Mouse (Mus musculus) embryonic facial prominence, embryonic 13.5 days (tissue): ENCODE measurements at regions not wholly inside any gene's neighbourhood (a gene's known extent, or its start where the extent isn't known, plus 50 kb on each side); places are given as distances from the start of the nearest gene placed in this dataset.

Experiments
- ATAC-seq: fragments of 200-750 bp; cut with Nextera tagmentation; 2 replicates; pipeline ENCODE4 v1.8.0; 2017; ENCODE audit warnings: low read depth; ENCODE audit not compliant: insufficient number of reproducible peaks, insufficient read depth, low FRiP score, low TSS enrichment
- H3K27ac ChIP-seq: fragments of 300-500 bp; sonication (generic); 2 replicates; pipeline ENCODE4 v1.5.1; 2015; ENCODE audit warnings: moderate library complexity, mild to moderate bottlenecking, inconsistent platforms
- H3K27me3 ChIP-seq: fragments of 300-500 bp; sonication (generic); 2 replicates; pipeline ENCODE4 v1.6.1; 2015; ENCODE audit warnings: mild to moderate bottlenecking, inconsistent platforms
- H3K36me3 ChIP-seq: fragments of 300-500 bp; sonication (generic); 2 replicates; pipeline ENCODE4 v1.6.1; 2015; ENCODE audit warnings: mild to moderate bottlenecking, inconsistent platforms
- H3K4me1 ChIP-seq: fragments of 300-500 bp; sonication (generic); 2 replicates; pipeline ENCODE4 v1.6.1; 2015; ENCODE audit warnings: inconsistent platforms
- H3K4me2 ChIP-seq: fragments of 300-500 bp; sonication (generic); 2 replicates; pipeline ENCODE4 v1.6.1; 2015; ENCODE audit warnings: moderate library complexity, mild to moderate bottlenecking, inconsistent platforms
- H3K4me3 ChIP-seq: fragments of 300-500 bp; sonication (generic); 2 replicates; pipeline ENCODE4 v1.5.1; 2015; ENCODE audit warnings: mild to moderate bottlenecking, inconsistent platforms
- H3K9ac ChIP-seq: fragments of 300-500 bp; sonication (generic); 2 replicates; pipeline ENCODE4 v1.6.1; 2015; ENCODE audit warnings: mild to moderate bottlenecking, inconsistent platforms
- H3K9me3 ChIP-seq: fragments of 300-500 bp; sonication (generic); 2 replicates; pipeline ENCODE4 v1.6.1; 2016; ENCODE audit warnings: inconsistent platforms
- WGBS: fragments of 180-500 bp; shearing (Covaris S2); methylation state at CpG from one replicate; pipeline ENCODE4 v1.1.7; 2015; ENCODE audit warnings: mixed read lengths; 5-methylcytosine and 5-hydroxymethylcytosine counted together

- H3K4me3 ChIP-seq, result no peak overlapping the region
- H3K27ac ChIP-seq, result no peak overlapping the region
- H3K27me3 ChIP-seq, result no peaks in the 10 kb centered on the region
- H3K9me3 ChIP-seq, result no peaks in the 10 kb centered on the region
- 85% methylated on average over 4 of the region's 4 CpGs for WGBS
- H3K4me1 ChIP-seq, result peaks cover 3% of the 10 kb centered on the region; the same call in 1 of the 2 replicates
- H3K4me2 ChIP-seq, result no peak overlapping the region
- no peak for ATAC-seq
- H3K9ac ChIP-seq, result no peak overlapping the region
- no peaks in the 10 kb centered on the region for H3K36me3 ChIP-seq
These were observed 720.0 kb downstream of the Tns3 start for GRCm38 (mm10) chr11:7944373-7944772.

- H3K9me3 ChIP-seq, result no peaks in the 10 kb centered on the region
- no peak overlapping the region for H3K9ac ChIP-seq
- no peaks in the 10 kb centered on the region for H3K4me1 ChIP-seq
- no peak overlapping the region for H3K4me3 ChIP-seq
- H3K4me2 ChIP-seq, result no peak overlapping the region
- WGBS, result 77% methylated on average over 3 of the region's 3 CpGs
- H3K36me3 ChIP-seq, result no peaks in the 10 kb centered on the region
- H3K27me3 ChIP-seq, result no peaks in the 10 kb centered on the region
- no peak overlapping the region for H3K27ac ChIP-seq
- ATAC-seq, result no peak
These were observed 719.9 kb upstream of the Igfbp3 start for GRCm38 (mm10) chr11:7933611-7934010.

- Histone ChIP-seq H3K4me1 (no peaks in the 10 kb centered on the region), H3K9ac (no peak overlapping the region), H3K9me3 (peaks cover 3% of the 10 kb centered on the region; the same call in 1 of the 2 replicates), H3K36me3 (no peaks in the 10 kb centered on the region), H3K27me3 (no peaks in the 10 kb centered on the region), H3K4me3 (no peak overlapping the region), H3K4me2 (no peak overlapping the region), H3K27ac (no peak overlapping the region)
- ATAC-seq, result no peak
- 92% methylated on average over 5 of the region's 5 CpGs for WGBS
These were observed 718.9 kb upstream of the Igfbp3 start for GRCm38 (mm10) chr11:7932638-7933037.

GRCm38 (mm10) chr11:7931064-7931797 lies 717.5 kb upstream of the Igfbp3 start:
- no peak overlapping the region for H3K4me2 ChIP-seq

GRCm38 (mm10) chr11:7927676-7928075 lies 714.0 kb upstream of the Igfbp3 start:
- peaks cover 5% of the 10 kb centered on the region; the same call in 1 of the 2 replicates for H3K9me3 ChIP-seq
- no peaks in the 10 kb centered on the region for H3K4me1 ChIP-seq
- H3K4me2 ChIP-seq, result no peak overlapping the region
- no peak overlapping the region for H3K9ac ChIP-seq
- no peak overlapping the region for H3K27ac ChIP-seq
- H3K27me3 ChIP-seq, result no peaks in the 10 kb centered on the region
- H3K4me3 ChIP-seq, result no peak overlapping the region
- no peak for ATAC-seq
- no peaks in the 10 kb centered on the region for H3K36me3 ChIP-seq

More at GRCm38 (mm10) chr11:7931064-7931797, 717.5 kb upstream of the Igfbp3 start:
- Histone ChIP-seq H3K4me3 (no peak overlapping the region), H3K36me3 (no peaks in the 10 kb centered on the region), H3K9me3 (peaks cover 5% of the 10 kb centered on the region; the same call in 1 of the 2 replicates), H3K9ac (no peak overlapping the region), H3K27me3 (no peaks in the 10 kb centered on the region), H3K27ac (no peak overlapping the region), H3K4me1 (no peaks in the 10 kb centered on the region)
- ATAC-seq, result no peak
- WGBS, result 79% methylated on average over 3 of the region's 3 CpGs

- Histone ChIP-seq H3K4me1 (no peaks in the 10 kb centered on the region), H3K36me3 (no peaks in the 10 kb centered on the region), H3K9me3 (no peaks in the 10 kb centered on the region), H3K27ac (no peak overlapping the region), H3K4me2 (no peak overlapping the region), H3K4me3 (no peak overlapping the region), H3K9ac (no peak overlapping the region), H3K27me3 (no peaks in the 10 kb centered on the region)
- ATAC-seq, result no peak
- 79% methylated on average over 3 of the region's 3 CpGs for WGBS
These were observed 698.3 kb upstream of the Igfbp3 start for GRCm38 (mm10) chr11:7912036-7912435.

GRCm38 (mm10) chr11:7900266-7900665 lies 686.5 kb upstream of the Igfbp3 start:
- no peaks in the 10 kb centered on the region for H3K4me1 ChIP-seq
- no peaks in the 10 kb centered on the region for H3K36me3 ChIP-seq
- no peak overlapping the region for H3K4me2 ChIP-seq
- no peaks in the 10 kb centered on the region for H3K9me3 ChIP-seq
- no peak for ATAC-seq
- no peak overlapping the region for H3K9ac ChIP-seq
- no peaks in the 10 kb centered on the region for H3K27me3 ChIP-seq
- H3K27ac ChIP-seq, result no peak overlapping the region
- no peak overlapping the region for H3K4me3 ChIP-seq

GRCm38 (mm10) chr11:7898204-7898603 lies 684.5 kb upstream of the Igfbp3 start:
- WGBS, result 37% methylated on average over 5 of the region's 5 CpGs
- Histone ChIP-seq H3K4me1 (no peaks in the 10 kb centered on the region), H3K4me2 (no peak overlapping the region), H3K27me3 (no peaks in the 10 kb centered on the region), H3K9ac (no peak overlapping the region), H3K9me3 (no peaks in the 10 kb centered on the region), H3K36me3 (no peaks in the 10 kb centered on the region), H3K27ac (no peak overlapping the region), H3K4me3 (no peak overlapping the region)
- ATAC-seq, result no peak

GRCm38 (mm10) chr11:7880506-7880905 lies 666.8 kb upstream of the Igfbp3 start:
- no peaks in the 10 kb centered on the region for H3K4me1 ChIP-seq
- H3K27ac ChIP-seq, result no peak overlapping the region
- H3K4me2 ChIP-seq, result no peak overlapping the region
- no peaks in the 10 kb centered on the region for H3K36me3 ChIP-seq
- no peak for ATAC-seq
- H3K9me3 ChIP-seq, result no peaks in the 10 kb centered on the region
- WGBS, result 56% methylated on average over 2 of the region's 2 CpGs
- H3K9ac ChIP-seq, result no peak overlapping the region
- no peaks in the 10 kb centered on the region for H3K27me3 ChIP-seq
- no peak overlapping the region for H3K4me3 ChIP-seq

- Histone ChIP-seq H3K4me2 (no peak overlapping the region), H3K36me3 (no peaks in the 10 kb centered on the region), H3K4me3 (no peak overlapping the region), H3K9ac (no peak overlapping the region), H3K27me3 (no peaks in the 10 kb centered on the region), H3K9me3 (no peaks in the 10 kb centered on the region), H3K27ac (no peak overlapping the region), H3K4me1 (0 out of 2 replicates have a peak, but pooled peaks cover 3% of the 10 kb centered on the region)
- WGBS, result 68% methylated on average over 3 of the region's 3 CpGs
- ATAC-seq, result no peak
These were observed 650.4 kb upstream of the Igfbp3 start for GRCm38 (mm10) chr11:7864116-7864515.

- Histone ChIP-seq H3K27me3 (no peaks in the 10 kb centered on the region), H3K36me3 (no peaks in the 10 kb centered on the region), H3K4me3 (no peak overlapping the region), H3K4me1 (0 out of 2 replicates have a peak, but pooled peaks cover 3% of the 10 kb centered on the region), H3K9me3 (no peaks in the 10 kb centered on the region), H3K4me2 (no peak overlapping the region), H3K27ac (no peak overlapping the region), H3K9ac (no peak overlapping the region)
- 69% methylated on average over 5 of the region's 5 CpGs for WGBS
- ATAC-seq, result no peak
These were observed 650.0 kb upstream of the Igfbp3 start for GRCm38 (mm10) chr11:7863711-7864110.

GRCm38 (mm10) chr11:7862547-7862946 lies 648.8 kb upstream of the Igfbp3 start:
- no peaks in the 10 kb centered on the region for H3K27me3 ChIP-seq
- H3K27ac ChIP-seq, result no peak overlapping the region
- ATAC-seq, result no peak
- H3K4me2 ChIP-seq, result no peak overlapping the region
- H3K9me3 ChIP-seq, result no peaks in the 10 kb centered on the region
- no peak overlapping the region for H3K9ac ChIP-seq
- 0 out of 2 replicates have a peak, but pooled peaks cover 3% of the 10 kb centered on the region for H3K4me1 ChIP-seq
- H3K36me3 ChIP-seq, result no peaks in the 10 kb centered on the region
- no peak overlapping the region for H3K4me3 ChIP-seq
